Mouse (Mus musculus) small intestine, adult 2 months (tissue): ENCODE results near the gene Npff.

ENCODE experiments used
- CTCF ChIP-seq: fragments of 200-500 bp; IDR thresholded peaks from 2 replicates; pipeline ENCODE4 v1.5.1; 2012; ENCODE audit warnings: low read depth, mild to moderate bottlenecking, control low read depth, inconsistent platforms, low read length, moderate library complexity, mixed read lengths; ENCODE audit not compliant: insufficient replicate concordance, insufficient read length; ENCODE audit errors: extremely low read depth
- POLR2A ChIP-seq: fragments of 200-500 bp; IDR thresholded peaks from 2 replicates; pipeline ENCODE4 v1.6.1; 2012; ENCODE audit warnings: low read depth, mild to moderate bottlenecking, control low read depth, inconsistent platforms, low read length, moderate library complexity

GRCm38 (mm10) chr15:102557580-102557979, 32.8 kb upstream of the Npff start:
- TF ChIP-seq CTCF: no peak
- no peak for TF ChIP-seq POLR2A
